Mouse (Mus musculus) left cerebral cortex, postnatal 14 days (tissue): ENCODE data around the gene Ftsj3. TPM values are rescaled to one million over a fixed set of nuclear protein-coding genes. Genes with fewer than 3 reads are reported as not detected.

Source experiments
- DNase-seq, 2 experiments: peaks; one replicate each; pipeline ENCODE4 v3.0.0; 2021 to 2022; ENCODE audit warnings: low spot score in 2 of 2, mixed read lengths in 1 of 2
- intact Hi-C: fragments of 180-260 bp; cut with DNase I; formaldehyde crosslinking; loops from one replicate; pipeline ENCODE4 v1.15.1; 2025
- long read RNA-seq, 2 experiments: library from polyadenylated mRNA; stranded (forward); transcript quantifications; one replicate each; pipeline ENCODE4 v2.0.0; 2021
- total RNA-seq, 2 experiments: library from RNA; stranded (reverse); gene quantifications; 2 replicates each; pipeline ENCODE4 v1.2.3; 2021

Ftsj3 gene
- total RNA-seq = 10 to 100 TPM; 28.9 to 30.7 TPM
- long read RNA-seq, experiment 1, transcript Ftsj3-201 (21 exons, 3,144 nt) = major isoform, 21 of 29 reads
- long read RNA-seq, experiment 1, partial matches to known transcripts = 4 of 29 reads
- long read RNA-seq, experiment 1, other reads (novel, unspliced or antisense) = 4 of 29 reads
- long read RNA-seq, experiment 2, transcript Ftsj3-201 (21 exons, 3,144 nt) = major isoform, 25 of 32 reads
- long read RNA-seq, experiment 2, partial matches to known transcripts = 5 of 32 reads
- long read RNA-seq, experiment 2, other reads (novel, unspliced or antisense) = 2 of 32 reads

- intact Hi-C loops = loop anchor here (2.0 to 10.0 kb wide), 3 partner anchors 39 to 529 kb away; partner anchors contain the start of genes Ccdc47, Cep95, Ddx42 and Ddx5
- peak; percentile 98 for DNase-seq
Observed at GRCm38 (mm10) chr11:106255685-106256451, at the start of gene Ftsj3, which contains the start of gene Psmc5. Ftsj3 (minus strand) TSS chr11:106256079. Psmc5 (plus strand) TSS chr11:106256154.

DNA sequence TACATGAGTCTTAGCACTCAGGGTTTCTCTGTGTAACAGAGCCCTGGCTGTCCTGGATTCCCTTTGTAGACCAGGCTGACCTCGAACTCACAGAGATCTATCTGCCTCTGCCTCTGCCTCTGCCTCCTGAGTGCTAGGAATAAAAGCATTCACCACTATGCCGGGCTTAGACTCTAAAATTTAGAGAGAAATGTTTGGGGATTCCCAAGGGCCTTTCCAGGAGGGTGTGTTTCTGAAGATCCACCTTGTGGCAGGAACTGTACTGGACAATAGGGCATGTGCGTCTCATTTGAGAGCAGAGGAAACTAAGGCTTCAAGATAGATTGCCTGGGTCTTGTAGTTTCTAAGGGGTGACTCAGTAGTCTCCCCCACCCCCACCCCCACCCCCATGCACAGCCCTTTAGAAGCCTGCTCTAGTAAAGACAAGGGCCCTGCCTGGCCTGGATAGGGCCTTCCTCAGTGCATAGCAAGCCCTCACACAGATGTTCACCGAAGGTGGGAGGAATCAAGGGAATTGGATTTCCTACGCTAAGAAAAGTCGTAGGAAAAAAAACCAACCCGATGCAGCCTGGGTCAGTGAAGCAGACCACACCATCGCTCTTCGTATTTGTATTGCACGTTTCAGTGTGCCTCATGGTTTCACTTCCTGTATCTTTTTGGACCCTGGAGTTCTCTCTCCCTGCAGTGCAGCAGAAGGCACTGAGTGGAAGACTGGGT, 49.6 kb upstream of the Ftsj3 start:
- intact Hi-C loops = no loop called here
- DNase-seq = no peak

DNA sequence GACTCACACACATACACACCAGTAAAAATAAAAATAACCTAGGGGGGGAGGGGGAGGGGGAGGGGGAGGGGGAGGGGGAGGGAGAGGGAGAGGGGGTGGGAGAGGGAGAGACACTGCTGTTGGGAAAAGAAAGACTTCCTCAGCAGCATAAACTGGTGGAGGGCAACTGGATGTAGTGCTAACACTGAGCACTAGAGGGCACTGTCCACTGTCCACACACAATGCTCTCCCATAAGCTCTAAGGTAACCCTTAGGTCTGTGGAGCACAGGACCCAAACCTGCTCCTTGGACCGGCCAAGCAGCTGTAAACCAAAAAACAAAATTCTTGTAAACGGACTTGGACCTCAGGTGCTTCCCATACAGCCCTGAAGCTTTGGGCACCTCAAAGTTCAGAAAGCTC, 46.8 kb upstream of the Ftsj3 start:
- intact Hi-C loops = no loop called here
- peak; percentile 31 to 47 for DNase-seq

GRCm38 (mm10) chr11:106301765-106302164, 45.9 kb upstream of the Ftsj3 start, which contains the start of gene Gh:
Gh (minus strand) TSS chr11:106301865.
- intact Hi-C loops = no loop called here
- no peak for DNase-seq

GRCm38 (mm10) chr11:106291861-106292260, 36.0 kb upstream of the Ftsj3 start:
- DNase-seq = peak in 1 of 2 experiments; percentile 26
- intact Hi-C loops = no loop called here

DNA sequence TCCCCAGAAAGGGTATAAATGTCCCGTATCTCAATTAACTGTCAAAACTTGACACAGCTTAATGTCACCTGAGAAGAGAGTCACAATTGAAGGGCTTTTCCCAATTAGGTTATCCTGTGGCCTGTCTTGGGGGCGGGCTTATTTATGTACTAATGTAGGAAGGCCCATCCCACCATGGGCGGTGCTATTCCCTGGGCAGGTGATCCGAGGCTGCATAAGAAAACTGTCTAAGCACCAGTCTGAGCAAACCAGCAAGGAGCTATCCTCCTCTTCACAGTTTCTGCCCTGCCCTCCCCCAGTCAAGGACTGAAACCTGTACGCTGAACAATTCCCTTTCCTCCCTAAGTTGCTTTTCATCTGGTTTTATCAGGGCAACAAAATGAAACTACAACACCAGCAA, 34.5 kb upstream of the Ftsj3 start:
- no peak for DNase-seq
- intact Hi-C loops = no loop called here

- intact Hi-C loops = no loop called here
- no peak for DNase-seq
Observed at GRCm38 (mm10) chr11:106289369-106289768, 33.5 kb upstream of the Ftsj3 start.

DNA sequence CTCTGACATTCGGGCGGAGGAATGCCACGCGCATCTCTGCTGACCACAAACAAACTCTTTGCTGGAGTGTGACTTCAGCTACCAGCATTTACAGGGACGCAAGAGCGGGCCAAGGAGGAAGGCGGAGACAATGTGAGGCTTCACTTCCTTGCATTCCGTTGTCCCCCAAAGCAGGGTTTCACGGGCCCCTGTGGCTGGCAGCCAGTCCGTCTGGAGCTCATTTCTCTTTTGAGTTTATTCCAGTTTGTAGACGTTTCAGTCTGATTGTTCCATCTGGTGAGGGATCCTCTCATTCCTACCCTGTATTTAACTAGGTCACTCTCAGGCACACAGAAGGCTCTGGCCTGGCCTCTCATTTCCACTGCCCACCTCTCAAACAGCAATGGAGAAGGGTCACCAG, 31.1 kb upstream of the Ftsj3 start:
- intact Hi-C loops = no loop called here
- DNase-seq = no peak

DNA sequence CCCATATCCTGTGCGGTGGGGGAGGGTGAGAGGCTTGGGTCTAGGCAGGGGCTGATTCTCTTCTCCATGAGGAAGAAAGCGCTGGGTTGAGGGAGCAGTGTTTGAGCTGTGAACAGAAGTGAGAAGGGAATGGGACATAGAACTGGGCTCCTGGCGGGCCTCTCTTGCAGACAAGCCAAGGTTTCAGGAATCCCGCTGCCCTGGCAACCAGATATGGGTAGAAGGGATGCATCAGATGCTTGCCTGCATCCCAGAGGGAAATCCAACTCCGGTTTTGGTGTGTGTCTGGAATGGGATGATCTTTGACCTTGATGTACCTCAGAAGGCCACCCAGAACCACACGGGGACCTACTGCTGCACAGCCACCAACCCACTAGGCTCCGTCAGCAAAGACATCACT, 30.3 kb upstream of the Ftsj3 start:
- no peak for DNase-seq

DNA sequence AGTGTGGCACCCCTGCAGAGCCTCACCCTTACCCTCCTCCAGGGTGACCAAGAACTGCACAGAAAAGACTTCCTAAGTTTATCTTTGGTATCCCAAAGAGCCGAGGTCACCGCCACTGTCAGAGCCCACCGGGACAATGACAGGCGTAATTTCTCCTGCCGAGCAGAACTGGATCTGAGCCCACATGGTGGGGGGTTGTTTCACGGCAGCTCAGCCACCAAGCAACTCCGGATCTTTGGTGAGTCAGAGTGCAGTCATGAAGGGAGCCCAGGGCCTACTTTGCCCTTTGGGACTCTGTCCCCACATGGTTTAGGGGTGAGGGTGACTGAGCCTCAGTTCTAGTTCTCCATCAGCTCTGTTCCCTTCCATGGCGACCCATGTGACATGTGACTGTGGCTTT, 28.2 kb upstream of the Ftsj3 start:
- intact Hi-C loops = no loop called here

More for the DNA sequence above, 30.3 kb upstream of the Ftsj3 start:
- intact Hi-C loops = no loop called here

DNA sequence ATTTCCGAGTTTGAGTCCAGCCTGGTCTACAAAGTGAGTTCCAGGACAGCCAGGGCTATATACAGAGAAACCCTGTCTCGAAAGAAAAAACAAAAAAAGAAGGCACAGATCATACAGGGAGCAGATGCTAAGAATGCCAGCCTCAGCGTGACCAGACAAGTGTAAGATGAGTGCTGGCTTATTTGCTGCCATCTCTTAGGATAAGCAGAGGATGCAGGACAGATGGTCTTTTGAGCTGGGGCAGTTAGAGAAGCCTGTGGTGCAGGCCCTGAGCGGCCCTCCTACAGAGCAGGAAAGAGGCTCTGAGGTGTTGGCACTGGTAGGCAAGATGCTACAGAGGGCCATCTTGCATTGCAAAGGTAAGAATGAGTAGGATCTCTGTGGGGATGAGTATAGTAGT, 27.5 kb upstream of the Ftsj3 start:
- intact Hi-C loops = no loop called here
- no peak for DNase-seq

More for the DNA sequence above, 28.2 kb upstream of the Ftsj3 start:
- no peak for DNase-seq

DNA sequence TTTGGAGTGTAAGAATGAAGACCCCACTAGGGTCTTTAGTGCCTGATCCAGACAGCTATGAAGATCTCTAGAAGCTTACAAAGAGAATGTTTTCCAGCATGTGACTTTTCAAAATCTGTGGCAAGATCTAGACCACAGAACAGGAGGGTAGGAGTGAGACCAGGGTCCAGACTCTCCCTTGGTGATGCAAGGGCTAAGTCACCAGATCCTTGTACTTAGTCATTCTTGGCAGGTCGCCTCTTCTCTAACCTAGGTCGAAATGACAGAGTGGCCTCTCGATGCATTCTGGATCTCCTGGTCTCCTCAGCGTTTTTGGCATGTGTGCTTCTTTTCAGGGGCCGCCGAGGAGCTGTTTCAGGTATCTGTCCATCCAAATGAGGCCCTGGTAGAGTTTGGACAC, 26.6 kb upstream of the Ftsj3 start:
- intact Hi-C loops = no loop called here
- no peak for DNase-seq

- intact Hi-C loops = loop anchor here (10.0 kb wide), 1 partner anchor 338 kb away; the partner anchor contains the start of gene Tex2
Observed at GRCm38 (mm10) chr11:106276454-106276853, 20.6 kb upstream of the Ftsj3 start, which contains the start of gene Tcam1. Tcam1 (plus strand) TSS chr11:106276672.

GRCm38 (mm10) chr11:106274971-106275411, 19.1 kb upstream of the Ftsj3 start:
- intact Hi-C loops = loop anchor here (10.0 kb wide), 1 partner anchor 340 kb away; the partner anchor contains the start of gene Tex2
- DNase-seq = no peak

More at GRCm38 (mm10) chr11:106276454-106276853, 20.6 kb upstream of the Ftsj3 start, which contains the start of gene Tcam1:
- peak; percentile 96 for DNase-seq

GRCm38 (mm10) chr11:106274374-106274773, 18.5 kb upstream of the Ftsj3 start:
- intact Hi-C loops = loop anchor here (10.0 kb wide), 1 partner anchor 340 kb away; the partner anchor contains the start of gene Tex2
- DNase-seq = no peak

GRCm38 (mm10) chr11:106273811-106274210, 17.9 kb upstream of the Ftsj3 start:
- intact Hi-C loops = loop anchor here (10.0 kb wide), 1 partner anchor 341 kb away; the partner anchor contains the start of gene Tex2
- no peak for DNase-seq

- no peak for DNase-seq
- intact Hi-C loops = loop anchor here (10.0 kb wide), 1 partner anchor 342 kb away; the partner anchor contains the start of gene Tex2
Observed at GRCm38 (mm10) chr11:106273311-106273684, 17.4 kb upstream of the Ftsj3 start.

DNA sequence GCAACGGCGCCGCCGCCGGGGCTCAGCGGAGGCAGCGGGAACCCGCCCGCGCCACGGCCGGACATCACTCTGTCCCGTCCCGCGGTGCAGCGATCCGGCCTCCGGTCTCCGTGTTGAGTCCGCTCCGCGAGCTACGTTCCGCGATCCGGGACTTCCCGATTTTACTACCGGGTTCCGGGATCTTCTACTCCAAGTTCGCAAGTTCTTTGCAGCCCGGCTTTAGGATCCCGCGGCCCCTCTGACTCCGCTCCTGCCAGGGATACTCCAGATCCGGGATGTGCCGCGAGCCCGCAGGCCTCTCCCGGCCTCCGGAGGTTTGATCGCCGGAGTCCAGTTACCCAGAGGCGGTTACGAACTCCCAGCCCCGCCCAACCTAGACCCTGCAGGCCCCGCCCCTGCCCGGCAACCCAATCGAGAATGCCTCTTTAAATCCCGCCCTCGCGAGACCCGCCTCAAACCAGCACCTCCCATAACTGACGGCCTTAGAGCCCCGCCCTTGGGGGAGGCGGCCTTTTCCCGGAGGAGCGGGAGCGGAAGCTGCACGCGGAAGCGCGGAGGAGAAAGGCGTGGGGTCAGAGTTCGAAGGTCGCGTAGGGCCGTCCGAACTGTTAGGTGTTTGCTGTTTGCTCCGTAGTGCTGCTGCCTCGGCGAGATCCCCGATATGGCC, 16.9 kb upstream of the Ftsj3 start, which contains the start of gene Smarcd2:
Smarcd2 (minus strand) TSS at position 329 of the 667 bp plus-strand sequence.
- intact Hi-C loops = loop anchor here (10.0 kb wide), 1 partner anchor 342 kb away; the partner anchor contains the start of gene Tex2
- DNase-seq = peak; percentile 98 to 99
